Mouse (Mus musculus) MEL (cell line): ENCODE measurements around the gene Naa60. TPM values are rescaled to one million over a fixed set of nuclear protein-coding genes. Genes with fewer than 3 reads are reported as not detected.

Experiments
- DNase-seq: peaks from one replicate; pipeline ENCODE4 v3.0.0; 2011; ENCODE audit warnings: low read depth, low spot score
- H3K27ac ChIP-seq: 2 replicates; pipeline ENCODE4 v1.5.1; 2012; ENCODE audit warnings: low read depth, mild to moderate bottlenecking, control low read depth, low read length, moderate library complexity; ENCODE audit not compliant: control insufficient read depth
- H3K27me3 ChIP-seq, 2 experiments: fragments of 150-350 bp in 1 of 2; sonication (generic) in 1 of 2; 2 replicates each; pipeline ENCODE4 v1.6.1; 2012; ENCODE audit warnings: low read length in 2 of 2, mild to moderate bottlenecking in 2 of 2, improper control_type of control experiment in 1 of 2, moderate library complexity in 1 of 2; ENCODE audit not compliant: insufficient read depth in 2 of 2, control insufficient read depth in 1 of 2
- H3K36me3 ChIP-seq, 2 experiments: 2 replicates each; pipeline ENCODE4 v1.6.1; 2012 to 2014; ENCODE audit warnings: low read length in 2 of 2, improper control_type of control experiment in 1 of 2, inconsistent platforms in 1 of 2, mild to moderate bottlenecking in 1 of 2; ENCODE audit not compliant: insufficient read depth in 2 of 2, control insufficient read depth in 1 of 2
- H3K4me1 ChIP-seq, 2 experiments: fragments of 150-350 bp in 1 of 2; sonication (generic) in 1 of 2; 2 replicates each; pipeline ENCODE4 v1.6.1; 2012; ENCODE audit warnings: low read length in 2 of 2, improper control_type of control experiment in 1 of 2, mild to moderate bottlenecking in 1 of 2; ENCODE audit not compliant: insufficient read depth in 2 of 2, control insufficient read depth in 1 of 2
- H3K4me3 ChIP-seq, 2 experiments: fragments of 150-350 bp in 1 of 2; sonication (generic) in 1 of 2; 2 replicates each; pipeline ENCODE4 v1.5.1; 2012; ENCODE audit warnings: low read depth in 2 of 2, low read length in 2 of 2, mild to moderate bottlenecking in 2 of 2, moderate library complexity in 2 of 2, control low read depth in 1 of 2, improper control_type of control experiment in 1 of 2; ENCODE audit not compliant: control insufficient read depth in 1 of 2, insufficient read depth in 1 of 2
- H3K79me2 ChIP-seq: 2 replicates; pipeline ENCODE4 v1.6.1; 2012; ENCODE audit warnings: mild to moderate bottlenecking, low read length, moderate library complexity; ENCODE audit not compliant: control insufficient read depth, poor library complexity, insufficient read depth
- H3K9ac ChIP-seq: 2 replicates; pipeline ENCODE4 v1.6.1; 2012; ENCODE audit warnings: low read depth, mild to moderate bottlenecking, control low read depth, low read length, moderate library complexity; ENCODE audit not compliant: control insufficient read depth, poor library complexity, severe bottlenecking
- H3K9me3 ChIP-seq: fragments of 150-350 bp; sonication (generic); replicated peaks from 2 replicates; pipeline ENCODE4 v1.6.1; 2012; ENCODE audit warnings: mild to moderate bottlenecking, low read length, improper control_type of control experiment, moderate library complexity; ENCODE audit not compliant: insufficient read depth
- CHD1 ChIP-seq: IDR thresholded peaks from 2 replicates; pipeline ENCODE4 v1.6.1; 2012; ENCODE audit warnings: low read depth, mild to moderate bottlenecking, inconsistent platforms, low read length, improper control_type of control experiment
- CTCF ChIP-seq, 3 experiments: IDR thresholded peaks in 2 of 3; conservative IDR thresholded peaks in 1 of 3; 2 replicates each; pipeline ENCODE4 v1.5.1; 2011 to 2012; ENCODE audit warnings: low read length in 3 of 3, low read depth in 2 of 3, mild to moderate bottlenecking in 2 of 3, improper control_type of control experiment in 1 of 3, inconsistent platforms in 1 of 3, mixed read lengths in 1 of 3, moderate library complexity in 1 of 3; ENCODE audit not compliant: control insufficient read depth in 1 of 3, insufficient read depth in 1 of 3, poor library complexity in 1 of 3, severe bottlenecking in 1 of 3
- E2F4 ChIP-seq: IDR thresholded peaks from 2 replicates; pipeline ENCODE4 v1.6.1; 2011; ENCODE audit warnings: low read depth, low read length, improper control_type of control experiment, borderline replicate concordance
- GABPA ChIP-seq: IDR thresholded peaks from 2 replicates; pipeline ENCODE4 v1.6.1; 2012; ENCODE audit warnings: low read depth, mild to moderate bottlenecking, inconsistent platforms, low read length, improper control_type of control experiment, moderate library complexity
- GATA1 ChIP-seq: IDR thresholded peaks from 2 replicates; pipeline ENCODE4 v1.6.1; 2011; ENCODE audit warnings: low read depth, low read length, improper control_type of control experiment
- JUND ChIP-seq: IDR thresholded peaks from 2 replicates; pipeline ENCODE4 v1.6.1; 2011; ENCODE audit warnings: low read depth, mild to moderate bottlenecking, improper control_type of control experiment, low read length
- MAFK ChIP-seq: IDR thresholded peaks from 2 replicates; pipeline ENCODE4 v1.6.1; 2011; ENCODE audit warnings: low read depth, mild to moderate bottlenecking, low read length, improper control_type of control experiment, borderline replicate concordance
- MAX ChIP-seq: IDR thresholded peaks from 2 replicates; pipeline ENCODE4 v1.6.1; 2011; ENCODE audit warnings: low read length, improper control_type of control experiment
- MEF2A ChIP-seq: IDR thresholded peaks from 2 replicates; pipeline ENCODE4 v1.6.1; 2014; ENCODE audit warnings: low read depth, mild to moderate bottlenecking, inconsistent platforms, low read length, improper control_type of control experiment; ENCODE audit not compliant: poor library complexity, insufficient replicate concordance, severe bottlenecking; ENCODE audit errors: extremely low read depth
- MYB ChIP-seq: IDR thresholded peaks from 2 replicates; pipeline ENCODE4 v1.6.1; 2011; ENCODE audit warnings: mild to moderate bottlenecking, low read depth, low read length, improper control_type of control experiment
- MYC ChIP-seq: IDR thresholded peaks from 2 replicates; pipeline ENCODE4 v1.6.1; 2011; ENCODE audit warnings: low read depth, mild to moderate bottlenecking, low read length, improper control_type of control experiment, moderate library complexity
- NELFE ChIP-seq: IDR thresholded peaks from 2 replicates; pipeline ENCODE4 v1.6.1; 2011; ENCODE audit warnings: low read depth, low read length, improper control_type of control experiment
- POLR2A ChIP-seq, 2 experiments: IDR thresholded peaks; 2 replicates each; pipeline ENCODE4 v1.6.1; 2011 to 2012; ENCODE audit warnings: low read length in 2 of 2, mild to moderate bottlenecking in 2 of 2, control low read depth in 1 of 2, improper control_type of control experiment in 1 of 2, low read depth in 1 of 2, moderate library complexity in 1 of 2; ENCODE audit not compliant: control insufficient read depth in 1 of 2, insufficient read depth in 1 of 2, poor library complexity in 1 of 2
- POLR2AphosphoS2 ChIP-seq: IDR thresholded peaks from 2 replicates; pipeline ENCODE4 v1.6.1; 2011; ENCODE audit warnings: low read length, improper control_type of control experiment
- RAD21 ChIP-seq: IDR thresholded peaks from 2 replicates; pipeline ENCODE4 v1.6.1; 2011; ENCODE audit warnings: mild to moderate bottlenecking, low read depth, low read length, improper control_type of control experiment
- RCOR1 ChIP-seq: IDR thresholded peaks from 2 replicates; pipeline ENCODE4 v1.6.1; 2012; ENCODE audit warnings: low read depth, mild to moderate bottlenecking, inconsistent platforms, low read length, improper control_type of control experiment
- SIN3A ChIP-seq: IDR thresholded peaks from 2 replicates; pipeline ENCODE4 v1.6.1; 2012; ENCODE audit warnings: low read length, improper control_type of control experiment, inconsistent platforms
- SMC3 ChIP-seq: IDR thresholded peaks from 2 replicates; pipeline ENCODE4 v1.6.1; 2011; ENCODE audit warnings: low read depth, low read length, improper control_type of control experiment
- TAL1 ChIP-seq: IDR thresholded peaks from 2 replicates; pipeline ENCODE4 v1.6.1; 2012; ENCODE audit warnings: mild to moderate bottlenecking, inconsistent platforms, low read length, moderate library complexity, mixed read lengths
- TCF12 ChIP-seq: IDR thresholded peaks from 2 replicates; pipeline ENCODE4 v1.6.1; 2014; ENCODE audit warnings: low read depth, mild to moderate bottlenecking, inconsistent platforms, low read length, improper control_type of control experiment, moderate library complexity
- UBTF ChIP-seq: IDR thresholded peaks from 2 replicates; pipeline ENCODE4 v1.6.1; 2012; ENCODE audit warnings: low read depth, mild to moderate bottlenecking, inconsistent platforms, low read length, improper control_type of control experiment, moderate library complexity, borderline replicate concordance; ENCODE audit not compliant: insufficient read depth
- ZC3H11A ChIP-seq: IDR thresholded peaks from 2 replicates; pipeline ENCODE4 v1.6.1; 2012; ENCODE audit warnings: low read depth, mild to moderate bottlenecking, inconsistent platforms, low read length, improper control_type of control experiment
- ZMIZ1 ChIP-seq: IDR thresholded peaks from 2 replicates; pipeline ENCODE4 v1.6.1; 2012; ENCODE audit warnings: low read depth, mild to moderate bottlenecking, inconsistent platforms, low read length, improper control_type of control experiment, moderate library complexity
- ZNF384 ChIP-seq: IDR thresholded peaks from 2 replicates; pipeline ENCODE4 v1.6.1; 2012; ENCODE audit warnings: low read depth, mild to moderate bottlenecking, inconsistent platforms, low read length, improper control_type of control experiment
- polyA plus RNA-seq, 2 experiments: library from polyadenylated mRNA; stranded (reverse) in 1 of 2; unstranded in 1 of 2; fragments of >175 nt in 1 of 2; fragments of >200 nt in 1 of 2; gene quantifications; 2 replicates each; pipeline versions ENCODE4 v1.2.1 to v1.2.4; 2012; ENCODE audit warnings: low replicate concordance in 2 of 2, low read depth in 1 of 2; ENCODE audit not compliant: insufficient read length in 2 of 2, insufficient read depth in 1 of 2, missing spikeins in 1 of 2
- total RNA-seq: library from RNA; depleted of rRNA; stranded (reverse); fragments of 300-350 nt; gene quantifications from 2 replicates; pipeline ENCODE4 v1.2.3, GENCODE M21; 2012

The Naa60 gene
- total and polyA plus RNA-seq, 3 experiments, result 28.0 to 67.5 TPM; not detected in 1

DNA sequence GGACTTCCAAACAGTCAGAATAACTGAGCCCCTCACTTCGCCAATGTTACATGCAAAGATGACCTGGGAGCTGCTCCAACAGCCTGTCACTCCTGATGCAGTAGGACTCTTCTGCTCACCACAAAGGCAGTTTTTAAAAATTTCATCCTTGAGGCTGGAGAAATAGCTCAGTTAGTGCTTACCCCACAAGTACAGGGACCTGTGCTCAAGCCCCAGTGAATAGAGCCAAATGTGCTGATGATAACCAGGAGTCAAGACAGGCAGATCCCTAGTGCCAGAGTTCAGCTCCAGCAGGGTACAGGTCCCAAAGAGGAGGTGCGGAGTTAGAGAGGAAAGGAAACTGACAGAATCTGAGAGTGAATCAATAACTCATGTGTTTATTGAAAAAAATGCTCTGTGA is 36.7 kb upstream of the Naa60 start:
- DNase-seq, result no peak
- no peaks in the 10 kb centered on the region for H3K79me2 ChIP-seq
- H3K9ac ChIP-seq, result no peak overlapping the region

DNA sequence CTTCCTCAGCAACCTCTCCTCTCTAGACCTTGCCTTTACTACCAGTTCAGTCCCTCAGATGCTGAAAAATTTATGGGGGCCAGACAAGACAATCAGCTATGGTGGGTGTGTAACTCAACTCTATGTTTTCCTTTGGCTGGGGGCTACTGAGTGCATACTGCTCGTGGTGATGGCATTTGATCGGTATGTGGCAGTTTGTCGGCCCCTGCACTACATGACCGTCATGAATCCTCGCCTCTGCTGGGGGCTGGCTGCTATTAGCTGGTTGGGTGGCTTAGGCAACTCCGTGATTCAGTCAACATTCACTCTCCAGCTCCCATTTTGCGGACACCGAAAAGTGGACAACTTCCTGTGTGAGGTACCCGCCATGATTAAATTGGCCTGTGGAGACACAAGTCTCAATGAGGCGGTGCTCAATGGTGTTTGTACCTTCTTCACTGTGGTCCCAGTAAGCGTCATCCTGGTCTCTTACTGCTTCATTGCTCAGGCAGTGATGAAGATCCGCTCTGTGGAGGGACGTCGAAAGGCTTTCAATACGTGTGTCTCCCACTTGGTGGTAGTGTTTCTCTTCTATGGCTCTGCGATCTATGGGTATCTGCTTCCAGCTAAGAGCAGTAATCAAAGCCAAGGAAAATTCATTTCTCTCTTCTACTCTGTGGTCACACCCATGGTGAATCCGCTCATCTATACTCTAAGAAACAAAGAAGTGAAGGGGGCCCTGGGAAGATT is 32.9 kb upstream of the Naa60 start:
- Histone ChIP-seq H3K79me2 (no peaks in the 10 kb centered on the region), H3K4me1 (no peaks in the 10 kb centered on the region; a peak in 1 of 4 replicates), H3K9ac (no peak overlapping the region), H3K36me3 (no peaks in the 10 kb centered on the region), H3K27me3 (no peaks in the 10 kb centered on the region), H3K27ac (no peak overlapping the region)
- DNase-seq, result no peak
- TF ChIP-seq ZMIZ1 (no peak), POLR2AphosphoS2 (no peak), CTCF (IDR thresholded peaks at IDR 0.05 in 2 of 3, conservative IDR thresholded peaks at IDR 0.05 in 1 of 3; ENCODE audit: control insufficient read depth in 1 of 3, insufficient read depth in 1 of 3, low read depth in 2 of 3, low read length in 3 of 3, poor library complexity in 1 of 3, severe bottlenecking in 1 of 3) (peak in 1 of 3 experiments; percentile 5; a peak in 1 of 6 replicates), RAD21 (peak; percentile 20)
- TF ChIP-seq, all 39 proteins: peak for 2
- Histone ChIP-seq H3K4me3 (no peak overlapping the region), H3K9me3 (no peaks in the 10 kb centered on the region)

More for the DNA sequence above, 36.7 kb upstream of the Naa60 start:
- no peak for TF ChIP-seq UBTF
- TF ChIP-seq MYC, result no peak
- TF ChIP-seq ZNF384, result no peak
- no peak for TF ChIP-seq GATA1
- TF ChIP-seq SMC3, result no peak
- no peak for TF ChIP-seq MAFK
- TF ChIP-seq JUND, result no peak
- no peak for TF ChIP-seq MEF2A
- Histone ChIP-seq H3K9me3 (no peaks in the 10 kb centered on the region), H3K27ac (no peak overlapping the region), H3K4me1 (no peaks in the 10 kb centered on the region), H3K36me3 (no peaks in the 10 kb centered on the region), H3K27me3 (peaks cover 1 to 2% of the 10 kb centered on the region in 2 experiments; a peak in 2 of 4 replicates), H3K4me3 (no peak overlapping the region)

DNA sequence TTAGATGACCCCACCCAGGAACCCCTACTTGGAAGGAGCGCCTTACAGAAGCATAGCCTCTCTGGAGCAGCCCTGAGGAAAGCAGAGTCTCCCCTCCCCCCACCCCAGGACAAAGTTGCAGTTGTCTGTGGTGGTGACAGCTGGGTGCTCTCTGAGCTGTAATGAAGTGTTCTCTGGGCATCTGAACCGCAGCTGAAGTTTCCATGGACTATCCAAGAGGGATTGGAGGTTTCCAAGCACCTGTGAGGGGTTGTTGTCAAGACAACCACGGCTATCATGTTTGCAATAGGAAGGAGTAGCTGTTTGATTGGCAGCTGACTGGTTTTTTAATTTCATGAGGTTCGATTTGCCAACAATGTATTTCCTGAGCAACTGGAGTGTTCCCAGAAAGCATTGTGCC is 29.2 kb upstream of the Naa60 start:
- Histone ChIP-seq H3K4me3 (no peak overlapping the region), H3K27me3 (no peaks in the 10 kb centered on the region), H3K4me1 (no peaks in the 10 kb centered on the region; a peak in 2 of 4 replicates), H3K9ac (no peak overlapping the region), H3K9me3 (no peaks in the 10 kb centered on the region), H3K27ac (no peak overlapping the region), H3K79me2 (no peaks in the 10 kb centered on the region), H3K36me3 (no peaks in the 10 kb centered on the region; a peak in 1 of 4 replicates)
- no peak for DNase-seq
- TF ChIP-seq RCOR1, result no peak
- no peak for TF ChIP-seq RAD21
- TF ChIP-seq POLR2AphosphoS2, result no peak
- TF ChIP-seq ZC3H11A, result no peak
- TF ChIP-seq SIN3A, result no peak
- TF ChIP-seq CHD1, result no peak
- no peak for TF ChIP-seq GABPA
- TF ChIP-seq JUND, result no peak
- TF ChIP-seq TCF12, result no peak
- no peak for TF ChIP-seq MAX
- TF ChIP-seq ZNF384, result no peak
- TF ChIP-seq NELFE, result no peak
- no peak for TF ChIP-seq SMC3
- TF ChIP-seq E2F4, result no peak
- no peak for TF ChIP-seq TAL1
- no peak for TF ChIP-seq MYB
- TF ChIP-seq MYC, result no peak
- no peak for TF ChIP-seq POLR2A (IDR thresholded peaks at IDR 0.05; ENCODE audit: control insufficient read depth in 1 of 2, insufficient read depth in 1 of 2, low read depth in 1 of 2, low read length in 2 of 2, poor library complexity in 1 of 2)
- TF ChIP-seq CTCF (IDR thresholded peaks at IDR 0.05 in 2 of 3, conservative IDR thresholded peaks at IDR 0.05 in 1 of 3; ENCODE audit: control insufficient read depth in 1 of 3, insufficient read depth in 1 of 3, low read depth in 2 of 3, low read length in 3 of 3, poor library complexity in 1 of 3, severe bottlenecking in 1 of 3), result no peak
